24 mouse cellular contexts compared by ENCODE assay signal in genomic region chr13:43299171-43299570, GRCm38 (mm10). TPM values are rescaled to one million over a fixed set of nuclear protein-coding genes. Genes with fewer than 3 reads are reported as not detected.
A peak's percentile ranks its signal among the peaks of the same experiment; 100 is the strongest.
DNase-seq lines count a peak whose midpoint lies in the region; ATAC-seq and TF ChIP-seq lines count a peak whose summit lies in the region.
"Had no signal": no experiment of that assay in that cellular context is flagged by ENCODE, and none has a peak within 500 bp of the region (broad histone marks: within the 10 kb centered on the region; RNA-seq: fewer than 3 reads in every experiment).

No protein-coding gene starts in this region.

- no peaks in the 10 kb centered on the region for H3K9me3 ChIP-seq in hindbrain, embryonic 14.5 days (ENCODE audit: control insufficient read depth, low read length)
- H3K9me3 ChIP-seq in hindbrain, embryonic 10.5 days: no peaks in the 10 kb centered on the region
- no peaks in the 10 kb centered on the region for H3K9me3 ChIP-seq in midbrain, embryonic 11.5 days (ENCODE audit: control insufficient read depth, low read length)
- H3K9me3 ChIP-seq in midbrain, embryonic 13.5 days: no peaks in the 10 kb centered on the region
- no peaks in the 10 kb centered on the region for H3K9me3 ChIP-seq in midbrain, postnatal 0 days (ENCODE audit: low read length)
- H3K9me3 ChIP-seq: embryonic facial prominence, embryonic 10.5 days; forebrain, embryonic 10.5 days; heart, embryonic 12.5 days; kidney, embryonic 15.5 days; limb, embryonic 12.5 days had no signal

- 34% methylated on average over 5 of the region's 5 CpGs for WGBS in hindbrain, embryonic 14.5 days
- 43% methylated on average over 5 of the region's 5 CpGs for WGBS in hindbrain, embryonic 10.5 days
- 24% methylated on average over 5 of the region's 5 CpGs for WGBS in midbrain, embryonic 11.5 days
- 24% methylated on average over 5 of the region's 5 CpGs for WGBS in midbrain, embryonic 13.5 days
- whole genome bisulfite sequencing in midbrain, postnatal 0 days: 27% methylated on average over 5 of the region's 5 CpGs

- H3K27me3 ChIP-seq in hindbrain, embryonic 14.5 days (ENCODE audit: control insufficient read depth, insufficient read depth, low read length): peaks cover 18% of the 10 kb centered on the region
- peaks cover 69% of the 10 kb centered on the region for H3K27me3 ChIP-seq in hindbrain, embryonic 10.5 days (ENCODE audit: insufficient read depth, poor library complexity, severe bottlenecking)
- H3K27me3 ChIP-seq in midbrain, embryonic 11.5 days (ENCODE audit: control insufficient read depth, insufficient read depth, low read length): peaks cover 32% of the 10 kb centered on the region
- peaks cover 29% of the 10 kb centered on the region for H3K27me3 ChIP-seq in midbrain, embryonic 13.5 days
- H3K27me3 ChIP-seq in midbrain, postnatal 0 days (ENCODE audit: insufficient read depth, low read length): no peaks in the 10 kb centered on the region
- H3K27me3 ChIP-seq: heart, embryonic 12.5 days had no signal

- no peak overlapping the region for H3K4me3 ChIP-seq in hindbrain, embryonic 14.5 days (replicated peaks; ENCODE audit: low read length)
- H3K4me3 ChIP-seq in hindbrain, embryonic 10.5 days: no peak overlapping the region
- H3K4me3 ChIP-seq in midbrain, embryonic 11.5 days (ENCODE audit: low read depth, low read length): no peak overlapping the region
- no peak overlapping the region for H3K4me3 ChIP-seq in midbrain, embryonic 13.5 days (replicated peaks)
- no peak overlapping the region for H3K4me3 ChIP-seq in midbrain, postnatal 0 days (ENCODE audit: low read depth, low read length)
- H3K4me3 ChIP-seq: embryonic facial prominence, embryonic 10.5 days; forebrain, embryonic 10.5 days; heart, embryonic 12.5 days; kidney, embryonic 15.5 days; limb, embryonic 12.5 days had no signal

- TF ChIP-seq CTCF in midbrain, postnatal 0 days (IDR thresholded peaks at IDR 0.05): no peak

- H3K4me1 ChIP-seq in hindbrain, embryonic 14.5 days (replicated peaks; ENCODE audit: control insufficient read depth, insufficient read depth, low read length): peaks cover 35% of the 10 kb centered on the region
- H3K4me1 ChIP-seq in hindbrain, embryonic 10.5 days (replicated peaks): peaks cover 25% of the 10 kb centered on the region
- H3K4me1 ChIP-seq in midbrain, embryonic 11.5 days (ENCODE audit: control insufficient read depth, insufficient read depth, low read length): peaks cover 12% of the 10 kb centered on the region
- peaks cover 39% of the 10 kb centered on the region for H3K4me1 ChIP-seq in midbrain, embryonic 13.5 days (replicated peaks)
- H3K4me1 ChIP-seq in midbrain, postnatal 0 days (ENCODE audit: insufficient read depth, low read length): peaks cover 16% of the 10 kb centered on the region; the same call in 1 of the 2 replicates

- H3K9ac ChIP-seq in hindbrain, embryonic 14.5 days: no peak overlapping the region
- no peak overlapping the region for H3K9ac ChIP-seq in midbrain, embryonic 11.5 days (ENCODE audit: low read length)
- no peak overlapping the region for H3K9ac ChIP-seq in midbrain, embryonic 13.5 days (replicated peaks)
- H3K9ac ChIP-seq in midbrain, postnatal 0 days (replicated peaks; ENCODE audit: low read length, poor library complexity, severe bottlenecking): no peak overlapping the region
- H3K9ac ChIP-seq: heart, embryonic 12.5 days; kidney, embryonic 15.5 days; limb, embryonic 12.5 days; liver, postnatal 0 days had no signal

- H3K36me3 ChIP-seq in hindbrain, embryonic 14.5 days (replicated peaks; ENCODE audit: control insufficient read depth, insufficient read depth): no peaks in the 10 kb centered on the region
- no peaks in the 10 kb centered on the region for H3K36me3 ChIP-seq in hindbrain, embryonic 10.5 days
- no peaks in the 10 kb centered on the region for H3K36me3 ChIP-seq in midbrain, embryonic 11.5 days (ENCODE audit: control insufficient read depth, insufficient read depth, low read length)
- no peaks in the 10 kb centered on the region for H3K36me3 ChIP-seq in midbrain, embryonic 13.5 days
- no peaks in the 10 kb centered on the region for H3K36me3 ChIP-seq in midbrain, postnatal 0 days (ENCODE audit: insufficient read depth, low read length)
- H3K36me3 ChIP-seq: embryonic facial prominence, embryonic 10.5 days; forebrain, embryonic 10.5 days; heart, embryonic 12.5 days; kidney, embryonic 15.5 days; limb, embryonic 12.5 days had no signal

- peak; percentile 8 for DNase-seq in cerebellum, adult 11-12 months
- no peak for DNase-seq in cerebellum, postnatal 10 days
- DNase-seq in hindbrain, embryonic 14.5 days (ENCODE audit: low spot score): no peak
- no peak for DNase-seq in hindbrain, embryonic 10.5 days (ENCODE audit: low spot score)
- peak; percentile 71 for DNase-seq in midbrain, embryonic 11.5 days (ENCODE audit: low spot score, missing footprints)
- DNase-seq in midbrain, postnatal 0 days (ENCODE audit: low spot score): no peak
- no peak for DNase-seq in kidney, postnatal 36 days
- DNase-seq: adrenal gland, postnatal 14 days; gastrocnemius, postnatal 25 days; heart, adult 18-20 months; heart, postnatal 10 days; kidney, adult 11 months; liver, postnatal 0 days; right cerebral cortex, postnatal 25 days; spleen, adult 18-20 months had no signal

- peak overlapping the region; percentile 77 for H3K4me2 ChIP-seq in hindbrain, embryonic 14.5 days (replicated peaks)
- no peak overlapping the region for H3K4me2 ChIP-seq in midbrain, embryonic 11.5 days
- H3K4me2 ChIP-seq in midbrain, embryonic 13.5 days (replicated peaks): no peak overlapping the region; the same call in 1 of the 2 replicates
- peak overlapping the region; percentile 64 for H3K4me2 ChIP-seq in midbrain, postnatal 0 days (ENCODE audit: low read depth, low read length, poor library complexity, severe bottlenecking)
- H3K4me2 ChIP-seq: heart, embryonic 12.5 days; kidney, embryonic 15.5 days; limb, embryonic 12.5 days; liver, embryonic 11.5 days had no signal

- no peak for ATAC-seq in hindbrain, embryonic 14.5 days (ENCODE audit: low FRiP score)
- no peak for ATAC-seq in midbrain, embryonic 11.5 days (ENCODE audit: low FRiP score)
- no peak for ATAC-seq in midbrain, embryonic 13.5 days
- no peak for ATAC-seq in midbrain, postnatal 0 days (ENCODE audit: low FRiP score)
- ATAC-seq: liver, postnatal 0 days; lung, postnatal 0 days had no signal

- H3K27ac ChIP-seq in hindbrain, embryonic 14.5 days: no peak overlapping the region
- H3K27ac ChIP-seq in hindbrain, embryonic 10.5 days: no peak overlapping the region
- H3K27ac ChIP-seq in midbrain, embryonic 11.5 days (ENCODE audit: low read depth, low read length): no peak overlapping the region
- no peak overlapping the region for H3K27ac ChIP-seq in midbrain, embryonic 13.5 days
- no peak overlapping the region for H3K27ac ChIP-seq in midbrain, postnatal 0 days (ENCODE audit: low read depth, low read length)
- H3K27ac ChIP-seq: embryonic facial prominence, embryonic 10.5 days; forebrain, embryonic 10.5 days; kidney, embryonic 15.5 days; limb, embryonic 12.5 days; macrophage had no signal

RNA-seq across cellular contexts. Expression of gene Gfod1, which starts 4.8 kb away (rescaled TPM):
- polyA plus RNA-seq in hindbrain, embryonic 14.5 days (2014; fragmentation: Nextera tagmentation; extraction: Ambion mirVana): 3.6 and 3.7 TPM in 2 replicates
- polyA plus RNA-seq in hindbrain, embryonic 10.5 days (2016; fragmentation: Nextera tagmentation; extraction: Ambion mirVana): 0.43 and 0.46 TPM in 2 replicates
- 0.53 and 0.77 TPM in 2 replicates for polyA plus RNA-seq in midbrain, embryonic 11.5 days (2014; fragmentation: Nextera tagmentation; extraction: Ambion mirVana)
- polyA plus RNA-seq in midbrain, embryonic 13.5 days (2015; fragmentation: Nextera tagmentation; extraction: Ambion mirVana): 1.6 and 1.7 TPM in 2 replicates
- 21.1 and 22.4 TPM in 2 replicates for total RNA-seq in midbrain, postnatal 0 days (2014; rRNA removed)
- polyA plus RNA-seq in midbrain, postnatal 0 days (2015; fragmentation: Nextera tagmentation; extraction: Ambion mirVana): 2.0 and 2.4 TPM in 2 replicates

Comparison
In these comparisons a context has a peak if more than half of its experiments do, and no peak if none do; other contexts are left out.
1. DNase-seq: peak in cerebellum, adult 11-12 months (single experiment) and midbrain, embryonic 11.5 days (single experiment); none in cerebellum, postnatal 10 days (0 of 2), hindbrain, embryonic 14.5 days (single experiment), hindbrain, embryonic 10.5 days (single experiment), midbrain, postnatal 0 days (single experiment) and kidney, postnatal 36 days (0 of 2).
2. H3K4me2 ChIP-seq: peak in hindbrain, embryonic 14.5 days (single experiment) and midbrain, postnatal 0 days (single experiment); none in midbrain, embryonic 11.5 days (single experiment) and midbrain, embryonic 13.5 days (single experiment).